Mouse (Mus musculus): ENCODE data around the gene Cd93. TPM values are rescaled to one million over a fixed set of nuclear protein-coding genes. Genes with fewer than 3 reads are reported as not detected.
A peak's percentile ranks its signal among the peaks of the same experiment; 100 is the strongest.

Gene Cd93
- total RNA-seq (2021) (10 to 100 TPM; 22.0 to 26.7 TPM), polyA plus RNA-seq (2012; rRNA removed) (7.9 and 8.4 TPM in 2 replicates)
- long read RNA-seq, full-length matches to known transcripts, result 6 of 7 reads
- long read RNA-seq, partial matches to known transcripts, result 0 of 7 reads
- long read RNA-seq, other reads (novel, unspliced or antisense), result 1 of 7 reads

- DNase-seq, result peak; percentile 62
These were observed at the start of gene Cd93 for GRCm38 (mm10) chr2:148443249-148443958. Gene Cd93 (minus strand): TSS chr2:148443563.

- DNase-seq, result peak; percentile 47
These were observed 48.7 kb upstream of the Cd93 start for GRCm38 (mm10) chr2:148492108-148492507.

- DNase-seq, result no peak
These were observed 46.8 kb upstream of the Cd93 start for GRCm38 (mm10) chr2:148490150-148490549.

GRCm38 (mm10) chr2:148488885-148489284, 45.5 kb upstream of the Cd93 start:
- DNase-seq, result no peak

GRCm38 (mm10) chr2:148485576-148485975, 42.2 kb upstream of the Cd93 start:
- no peak for DNase-seq

GRCm38 (mm10) chr2:148480376-148480775, 37.0 kb upstream of the Cd93 start:
- no peak for DNase-seq

- peak; percentile 88 for DNase-seq
These were observed 34.9 kb upstream of the Cd93 start for GRCm38 (mm10) chr2:148478141-148478701.

- DNase-seq, result no peak
These were observed 34.0 kb upstream of the Cd93 start for GRCm38 (mm10) chr2:148477346-148477745.

GRCm38 (mm10) chr2:148476576-148476975, 33.2 kb upstream of the Cd93 start:
- no peak for DNase-seq

GRCm38 (mm10) chr2:148475879-148476495, 32.6 kb upstream of the Cd93 start:
- DNase-seq, result no peak

- DNase-seq, result no peak
These were observed 26.2 kb upstream of the Cd93 start for GRCm38 (mm10) chr2:148469341-148470238.

- DNase-seq, result no peak
These were observed 24.6 kb upstream of the Cd93 start for GRCm38 (mm10) chr2:148467921-148468440.

- no peak for DNase-seq
These were observed 12.0 kb upstream of the Cd93 start for GRCm38 (mm10) chr2:148455341-148455740.

GRCm38 (mm10) chr2:148454014-148454542, 10.7 kb upstream of the Cd93 start:
- DNase-seq, result no peak

GRCm38 (mm10) chr2:148453061-148453460, 9.7 kb upstream of the Cd93 start:
- no peak for DNase-seq

- no peak for DNase-seq
These were observed 8.1 kb upstream of the Cd93 start for GRCm38 (mm10) chr2:148451498-148451897.

- no peak for DNase-seq
These were observed 7.3 kb upstream of the Cd93 start for GRCm38 (mm10) chr2:148450616-148451015.

- DNase-seq, result no peak
These were observed 6.3 kb upstream of the Cd93 start for GRCm38 (mm10) chr2:148449659-148450058.

GRCm38 (mm10) chr2:148446446-148446845, 3.1 kb upstream of the Cd93 start:
- DNase-seq, result peak; percentile 72

- DNase-seq, result no peak
These were observed 2.3 kb upstream of the Cd93 start for GRCm38 (mm10) chr2:148445616-148446015.

- no peak for DNase-seq
These were observed 1.1 kb upstream of the Cd93 start for GRCm38 (mm10) chr2:148444472-148444871.

- no peak for DNase-seq
These were observed 653 bp downstream of the Cd93 start for GRCm38 (mm10) chr2:148442710-148443109.
